Mouse (Mus musculus) lung, embryonic 14.5 days (tissue): ENCODE measurements at regions not wholly inside any gene's neighbourhood (a gene's known extent, or its start where the extent isn't known, plus 50 kb on each side); places are given as distances from the start of the nearest gene placed in this dataset.

ENCODE experiments used
- ATAC-seq: fragments of 200-750 bp; cut with Nextera tagmentation; 2 replicates; pipeline ENCODE4 v1.8.0; 2017; ENCODE audit warnings: mild to moderate bottlenecking, moderate TSS enrichment, moderate library complexity; ENCODE audit not compliant: insufficient read depth
- DNase-seq: peaks from one replicate; pipeline ENCODE4 v3.0.0-alpha.2; 2015
- H3K27ac ChIP-seq: fragments of 300-500 bp; sonication (generic); 2 replicates; pipeline ENCODE4 v1.5.1; 2014; ENCODE audit warnings: low read depth, mild to moderate bottlenecking, moderate library complexity
- H3K27me3 ChIP-seq: fragments of 300-500 bp; sonication (generic); 2 replicates; pipeline ENCODE4 v1.6.1; 2014; ENCODE audit warnings: low read length, control low read depth; ENCODE audit not compliant: insufficient read depth
- H3K36me3 ChIP-seq: fragments of 300-500 bp; sonication (generic); 2 replicates; pipeline ENCODE4 v1.6.1; 2014; ENCODE audit warnings: control low read depth; ENCODE audit not compliant: insufficient read depth
- H3K4me1 ChIP-seq: fragments of 300-500 bp; sonication (generic); 2 replicates; pipeline ENCODE4 v1.6.1; 2014; ENCODE audit warnings: antibody characterized with exemption, control low read depth; ENCODE audit not compliant: insufficient read depth
- H3K4me2 ChIP-seq: fragments of 300-500 bp; sonication (generic); 2 replicates; pipeline ENCODE4 v1.6.1; 2014; ENCODE audit warnings: mild to moderate bottlenecking
- H3K4me3 ChIP-seq: fragments of 300-500 bp; sonication (generic); 2 replicates; pipeline ENCODE4 v1.5.1; 2014; ENCODE audit warnings: low read depth, low read length
- H3K9ac ChIP-seq: fragments of 300-500 bp; sonication (generic); 2 replicates; pipeline ENCODE4 v1.6.1; 2014
- H3K9me3 ChIP-seq: fragments of 300-500 bp; sonication (generic); 2 replicates; pipeline ENCODE4 v1.6.1; 2016; ENCODE audit warnings: low read depth, low read length, control low read depth
- CTCF ChIP-seq: IDR thresholded peaks from 2 replicates; pipeline ENCODE4 v1.5.1; 2016; ENCODE audit warnings: antibody characterized with exemption, low read depth
- WGBS: fragments of 180-500 bp; shearing (Covaris S2); extraction: QIAGEN DNeasy Blood & Tissue Kit; methylation state at CpG from one replicate; pipeline ENCODE4 v1.1.7; 2014; 5-methylcytosine and 5-hydroxymethylcytosine counted together

DNA sequence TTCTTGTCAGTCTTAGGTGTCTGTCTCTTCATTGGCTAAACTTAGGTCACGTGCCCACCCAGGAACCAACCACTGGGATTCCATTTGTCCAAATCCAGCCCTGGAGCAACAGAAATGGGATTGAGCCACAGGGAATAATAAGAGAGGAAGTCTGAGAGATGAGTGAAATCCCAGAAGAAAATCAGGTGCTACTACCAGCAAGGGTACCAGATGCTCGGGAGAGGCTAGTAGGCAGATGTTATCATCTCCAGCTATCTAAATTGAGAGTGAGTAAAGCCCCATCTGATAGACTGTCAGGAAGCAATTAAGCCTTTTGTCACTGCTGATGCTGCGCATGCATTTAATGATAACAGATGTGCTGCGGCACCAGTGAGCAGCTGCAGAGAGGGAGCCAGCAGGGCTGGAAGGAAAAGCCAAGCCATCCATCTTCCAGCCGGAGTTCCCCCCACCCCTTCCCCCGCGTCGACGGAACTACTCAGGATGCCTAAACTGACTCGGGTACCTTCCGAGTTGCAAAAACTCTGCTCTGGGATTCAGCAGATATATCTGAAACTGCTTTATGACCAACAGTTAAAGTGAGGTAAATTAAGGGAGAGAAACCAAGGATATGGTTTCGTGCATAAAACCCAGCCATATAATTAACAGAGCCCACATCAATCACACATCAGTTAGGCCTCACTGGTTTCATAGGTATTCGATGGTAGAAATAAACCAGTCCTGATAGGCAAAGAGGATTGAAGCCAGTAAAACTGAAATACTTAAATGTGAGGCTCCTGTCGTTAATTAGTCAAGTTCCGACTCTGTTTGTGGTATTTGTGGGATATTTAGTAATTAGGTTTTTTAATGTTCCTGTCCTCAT, 53.1 kb upstream of the Fam78b start:
- TF ChIP-seq CTCF: no peak
- Histone ChIP-seq H3K9me3 (no peaks in the 10 kb centered on the region), H3K4me2 (no peak overlapping the region; the same call in 1 of the 2 replicates), H3K4me1 (no peaks in the 10 kb centered on the region), H3K9ac (no peak overlapping the region), H3K27ac (no peak overlapping the region), H3K4me3 (no peak overlapping the region), H3K27me3 (no peaks in the 10 kb centered on the region), H3K36me3 (no peaks in the 10 kb centered on the region)
- ATAC-seq (peak; percentile 41; the same call in 1 of the 2 replicates), DNase-seq (peak; percentile 10)
- 33% methylated on average over 15 of the region's 15 CpGs for WGBS
